8 mouse cellular contexts compared by ENCODE assay signal in genomic region chr7:27326101-27326880, GRCm38 (mm10). TPM values are rescaled to one million over a fixed set of nuclear protein-coding genes. Genes with fewer than 3 reads are reported as not detected.
DNase-seq lines count a peak whose midpoint lies in the region; ATAC-seq and TF ChIP-seq lines count a peak whose summit lies in the region.

No protein-coding gene starts in this region.

- peak overlapping the region; percentile 30 for H3K4me3 ChIP-seq in ES-Bruce4 (ENCODE audit: low read depth, low read length)
- peak overlapping the region; percentile 36 for H3K4me3 ChIP-seq in heart, embryonic 11.5 days (ENCODE audit: low read depth, low read length)
- H3K4me3 ChIP-seq in kidney, embryonic 14.5 days (ENCODE audit: low read length), result peak overlapping the region; percentile 28
- H3K4me3 ChIP-seq in thymus, adult 2 months (ENCODE audit: control insufficient read depth, insufficient read depth, low read length), result no peak overlapping the region

- peak overlapping the region; percentile 57 for H3K4me2 ChIP-seq in heart, embryonic 11.5 days
- peak overlapping the region; percentile 46 for H3K4me2 ChIP-seq in kidney, embryonic 14.5 days (replicated peaks; ENCODE audit: low read depth, low read length)

- peak overlapping the region; percentile 29 for H3K9ac ChIP-seq in ES-Bruce4 (ENCODE audit: low read depth, poor library complexity, severe bottlenecking)
- 0 out of 2 replicates have a peak overlapping the region, but pooled peaks have one; percentile 40 for H3K9ac ChIP-seq in heart, embryonic 11.5 days (ENCODE audit: low read depth, low read length)
- H3K9ac ChIP-seq in kidney, embryonic 14.5 days (ENCODE audit: low read depth, low read length), result no peak overlapping the region

- WGBS in heart, embryonic 11.5 days (ENCODE audit: insufficient replicate concordance), result 29% methylated on average over 34 of the region's 34 CpGs
- WGBS in kidney, embryonic 14.5 days, result 32% methylated on average over 34 of the region's 34 CpGs
- WGBS in thymus, adult 2 months, result 74% methylated on average over 34 of the region's 34 CpGs

- H3K27me3 ChIP-seq in ES-Bruce4 (ENCODE audit: control insufficient read depth, insufficient read depth, low read length, poor library complexity, severe bottlenecking), result no peaks in the 10 kb centered on the region
- H3K27me3 ChIP-seq in heart, embryonic 11.5 days (ENCODE audit: control insufficient read depth, insufficient read depth, low read length), result peaks cover 79% of the 10 kb centered on the region
- peaks cover 20% of the 10 kb centered on the region for H3K27me3 ChIP-seq in kidney, embryonic 14.5 days (ENCODE audit: control insufficient read depth, insufficient read depth, low read length)
- peaks cover 8% of the 10 kb centered on the region for H3K27me3 ChIP-seq in thymus, adult 2 months (ENCODE audit: control insufficient read depth, insufficient read depth, low read length)

- DNase-seq in cerebellum, adult 9-10 months, result peak; percentile 74
- DNase-seq in lung, postnatal 36 days, result peak; percentile 72
- DNase-seq in thymus, adult 2 months, result no peak
- no peak for DNase-seq in spleen, adult 18-20 months
- no peak for DNase-seq in right cerebral cortex, postnatal 4 days

- no peak for TF ChIP-seq EP300 in ES-Bruce4 (IDR thresholded peaks at IDR 0.05; ENCODE audit: insufficient read depth, low read depth, low read length)

- ATAC-seq in heart, embryonic 11.5 days (replicated peaks; ENCODE audit: insufficient number of reproducible peaks, low FRiP score, low TSS enrichment), result no peak
- ATAC-seq in kidney, embryonic 14.5 days (ENCODE audit: low FRiP score, low TSS enrichment), result peak; percentile 21; the same call in 1 of the 2 replicates

- H3K27ac ChIP-seq in ES-Bruce4 (ENCODE audit: insufficient read depth, low read length), result peak overlapping the region; percentile 54
- H3K27ac ChIP-seq in heart, embryonic 11.5 days (ENCODE audit: low read depth, low read length), result no peak overlapping the region
- H3K27ac ChIP-seq in kidney, embryonic 14.5 days (ENCODE audit: low read depth, low read length), result no peak overlapping the region
- H3K27ac ChIP-seq in thymus, adult 2 months (ENCODE audit: control insufficient read depth, insufficient read depth, low read length), result no peak overlapping the region

- H3K4me1 ChIP-seq in ES-Bruce4 (ENCODE audit: control insufficient read depth, insufficient read depth, low read length), result peaks cover 6% of the 10 kb centered on the region
- H3K4me1 ChIP-seq in heart, embryonic 11.5 days (ENCODE audit: control insufficient read depth, insufficient read depth, low read length), result peaks cover 25% of the 10 kb centered on the region
- peaks cover 19% of the 10 kb centered on the region for H3K4me1 ChIP-seq in kidney, embryonic 14.5 days (ENCODE audit: control insufficient read depth, insufficient read depth, low read length)
- peaks cover 31% of the 10 kb centered on the region for H3K4me1 ChIP-seq in thymus, adult 2 months (replicated peaks; ENCODE audit: control insufficient read depth, insufficient read depth, low read length)

- no peak for TF ChIP-seq CTCF in ES-Bruce4 (IDR thresholded peaks at IDR 0.05; ENCODE audit: low read depth, low read length)
- TF ChIP-seq CTCF in thymus, adult 2 months (IDR thresholded peaks at IDR 0.05; ENCODE audit: borderline replicate concordance, control insufficient read depth, extremely low read depth, insufficient read depth, low read length, poor library complexity), result no peak

- no peak for TF ChIP-seq POLR2A in ES-Bruce4 (IDR thresholded peaks at IDR 0.05; ENCODE audit: insufficient read depth, low read length)
- TF ChIP-seq POLR2A in thymus, adult 2 months (IDR thresholded peaks at IDR 0.05; ENCODE audit: control insufficient read depth, extremely low read depth, insufficient read depth, low read length, poor library complexity), result no peak

- H3K36me3 ChIP-seq in ES-Bruce4 (ENCODE audit: control insufficient read depth, insufficient read depth, low read length, poor library complexity, severe bottlenecking), result peaks cover 12% of the 10 kb centered on the region
- no peaks in the 10 kb centered on the region for H3K36me3 ChIP-seq in heart, embryonic 11.5 days (ENCODE audit: control insufficient read depth, insufficient read depth, low read length)
- no peaks in the 10 kb centered on the region for H3K36me3 ChIP-seq in kidney, embryonic 14.5 days (ENCODE audit: control insufficient read depth, insufficient read depth, low read length)
- no peaks in the 10 kb centered on the region for H3K36me3 ChIP-seq in thymus, adult 2 months (ENCODE audit: control insufficient read depth, insufficient read depth, low read length)

- no peaks in the 10 kb centered on the region for H3K9me3 ChIP-seq in ES-Bruce4 (replicated peaks; ENCODE audit: control insufficient read depth, insufficient read depth, low read length, poor library complexity, severe bottlenecking)
- no peaks in the 10 kb centered on the region for H3K9me3 ChIP-seq in heart, embryonic 11.5 days (replicated peaks; ENCODE audit: control insufficient read depth, low read length)
- H3K9me3 ChIP-seq in kidney, embryonic 14.5 days (ENCODE audit: control insufficient read depth, low read length), result no peaks in the 10 kb centered on the region

RNA-seq across cellular contexts. Expression of gene Ltbp4, which starts 11.2 kb away (rescaled TPM):
- polyA plus RNA-seq in ES-Bruce4 (2011; ENCODE audit: insufficient read depth, insufficient read length, low read depth, missing spikeins), result 66.8 and 72.5 TPM in 2 replicates
- 28.9 and 31.5 TPM in 2 replicates for polyA plus RNA-seq in heart, embryonic 11.5 days (2014; fragmentation: Nextera tagmentation; extraction: Ambion mirVana)
- 23.4 and 26.0 TPM in 2 replicates for polyA plus RNA-seq in kidney, embryonic 14.5 days (2014; fragmentation: Nextera tagmentation; extraction: Ambion mirVana)
- 48.3 and 77.5 TPM in 2 replicates for polyA plus RNA-seq in thymus, adult 2 months (2012; rRNA removed)

RNA-seq across cellular contexts. Expression of gene Shkbp1, which starts 29.5 kb away (rescaled TPM):
- polyA plus RNA-seq in ES-Bruce4 (2011; ENCODE audit: insufficient read depth, insufficient read length, low read depth, missing spikeins), result 43.6 and 44.5 TPM in 2 replicates
- polyA plus RNA-seq in heart, embryonic 11.5 days (2014; fragmentation: Nextera tagmentation; extraction: Ambion mirVana), result 33.3 and 34.1 TPM in 2 replicates
- polyA plus RNA-seq in kidney, embryonic 14.5 days (2014; fragmentation: Nextera tagmentation; extraction: Ambion mirVana), result 38.4 and 41.0 TPM in 2 replicates
- 203 and 206 TPM in 2 replicates for polyA plus RNA-seq in thymus, adult 2 months (2012; rRNA removed)

RNA-seq across cellular contexts. Expression of gene Gm20479, which starts 30.9 kb away (rescaled TPM):
- polyA plus RNA-seq in ES-Bruce4 (2011; ENCODE audit: insufficient read depth, insufficient read length, low read depth, missing spikeins), result 15.8 and 17.1 TPM in 2 replicates
- polyA plus RNA-seq in heart, embryonic 11.5 days (2014; fragmentation: Nextera tagmentation; extraction: Ambion mirVana), result 1.6 and 2.1 TPM in 2 replicates
- 1.9 TPM in 1 of 2 replicates, not detected in the other for polyA plus RNA-seq in kidney, embryonic 14.5 days (2014; fragmentation: Nextera tagmentation; extraction: Ambion mirVana)
- polyA plus RNA-seq in thymus, adult 2 months (2012; rRNA removed), result not detected in 2 replicates

Comparison
In these comparisons a context has a peak if more than half of its experiments do, and no peak if none do; other contexts are left out.
1. DNase-seq: peak in cerebellum, adult 9-10 months (single experiment) and lung, postnatal 36 days (single experiment); none in thymus, adult 2 months (single experiment), spleen, adult 18-20 months (0 of 2) and right cerebral cortex, postnatal 4 days (single experiment).